Mouse (Mus musculus) T-helper 17 cell (primary cell): ENCODE results near the gene Ppp3r1.

Source experiments
- in situ Hi-C, 2 experiments: fragments of 300-600 bp; cut with MboI, MseI; formaldehyde crosslinking; loops; 1 replicate in 1 of 2; 2 replicates in 1 of 2; pipeline ENCODE4 v1.15.1; 2025; ENCODE audit warnings: high pct_unique_total_duplicates in 2 of 2

Ppp3r1 gene

DNA sequence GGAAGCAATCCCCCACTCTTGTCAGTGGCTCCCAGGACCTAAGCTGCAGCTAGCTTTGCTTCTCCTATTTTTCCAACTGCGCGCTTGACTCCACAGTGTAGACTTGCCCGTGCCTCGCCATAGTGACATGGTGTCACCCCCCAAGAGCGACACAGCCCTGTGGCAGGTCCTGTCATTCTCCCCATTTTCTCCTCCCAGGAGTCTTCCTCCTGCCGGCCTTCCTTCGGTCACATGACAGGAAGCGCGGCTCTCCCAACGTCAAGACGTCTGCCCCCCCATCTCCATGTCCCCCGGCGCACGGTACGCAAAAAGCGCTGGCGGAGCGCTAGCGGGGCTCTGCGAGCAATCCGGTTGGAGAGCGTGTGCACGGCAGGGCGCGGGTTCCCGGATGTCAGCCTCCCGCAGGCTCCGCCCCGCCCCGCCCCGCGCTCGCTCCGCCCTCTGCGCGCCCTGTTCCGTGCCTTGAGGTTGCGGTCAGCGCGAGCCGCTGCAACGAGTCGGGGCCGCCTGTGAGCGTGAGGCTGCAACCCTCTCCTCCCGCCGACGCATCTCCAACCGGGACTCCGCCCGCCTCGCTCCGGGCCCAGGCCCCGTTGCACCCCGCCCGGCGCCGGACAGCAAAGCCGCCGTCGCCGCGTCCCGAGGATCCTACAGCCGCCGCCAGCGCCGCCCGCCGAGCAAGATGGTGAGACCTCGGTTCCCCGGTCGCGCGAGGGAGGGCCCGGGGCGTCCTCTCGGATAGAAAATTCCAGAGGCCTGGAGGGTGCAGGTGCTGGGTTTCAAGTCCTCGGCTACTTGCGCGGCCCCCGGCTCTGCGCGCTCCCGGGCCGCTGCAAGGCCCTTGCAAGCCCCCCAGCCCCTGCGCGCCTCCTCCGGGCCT is at the start of gene Ppp3r1:
TSS of gene Ppp3r1 (plus strand) at position 406 of the 880 bp plus-strand sequence.
- in situ Hi-C loops, result loop anchor here (5.0 to 25.0 kb wide), 3 partner anchors 53 to 647 kb away; partner anchors contain the start of genes C1d (in 1 of the 2), Pno1 (in 1 of the 2) and Sec61g (in 1 of the 2)

DNA sequence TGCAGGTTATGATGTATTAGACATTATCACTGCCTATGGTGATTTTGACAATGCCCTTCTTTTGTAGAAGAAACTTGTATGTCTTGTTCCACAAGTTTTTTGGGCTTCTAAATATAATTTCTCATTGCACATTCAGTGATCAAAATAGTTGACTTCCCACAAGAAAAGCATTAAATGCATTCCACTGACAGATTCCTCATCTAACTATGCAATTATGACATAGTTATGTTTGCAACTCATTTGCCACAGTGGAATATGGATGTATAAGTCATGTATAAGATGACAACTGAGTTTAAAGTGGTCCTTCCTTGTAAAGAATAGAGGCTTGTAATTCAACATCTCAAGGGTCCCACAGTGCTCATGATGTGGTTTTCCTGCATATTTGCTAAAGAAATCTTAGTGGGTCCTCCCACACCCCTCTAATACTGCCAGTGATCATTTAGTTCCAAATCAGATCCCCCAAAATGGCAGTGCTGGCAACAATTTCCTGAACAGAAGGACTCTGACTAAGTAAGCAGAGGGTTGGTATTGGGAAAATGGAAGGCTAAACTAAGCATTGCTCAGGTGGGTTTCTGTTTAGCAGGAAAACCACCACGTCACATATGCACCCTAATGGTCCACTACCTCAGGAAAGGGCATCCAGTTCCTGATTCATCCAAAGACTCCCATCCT is 46.5 kb upstream of the Ppp3r1 start:
- in situ Hi-C loops, result no loop called here

DNA sequence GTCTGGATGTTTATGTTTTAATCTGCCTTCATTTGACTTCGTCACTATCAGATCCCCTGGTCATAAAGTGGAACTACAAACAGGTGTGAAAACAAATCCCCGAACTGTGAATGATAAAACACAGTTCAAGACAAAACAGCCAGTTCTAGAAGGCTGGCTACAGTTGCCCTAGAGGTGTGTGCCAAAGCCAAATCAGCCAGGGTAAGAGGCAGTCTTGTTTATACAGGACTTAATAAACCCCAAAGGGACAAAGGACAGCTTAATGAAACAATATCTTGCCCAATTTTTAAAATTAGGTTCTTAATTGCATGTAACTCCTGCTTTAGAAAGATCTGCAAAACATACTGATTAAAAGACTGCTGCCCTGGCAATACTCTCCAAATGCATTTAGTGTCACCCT is 32.6 kb upstream of the Ppp3r1 start:
- in situ Hi-C loops, result loop anchor here in 1 of 2 experiments (25.0 kb wide), 1 partner anchor 1836 kb away; no protein-coding TSS in a partner anchor

DNA sequence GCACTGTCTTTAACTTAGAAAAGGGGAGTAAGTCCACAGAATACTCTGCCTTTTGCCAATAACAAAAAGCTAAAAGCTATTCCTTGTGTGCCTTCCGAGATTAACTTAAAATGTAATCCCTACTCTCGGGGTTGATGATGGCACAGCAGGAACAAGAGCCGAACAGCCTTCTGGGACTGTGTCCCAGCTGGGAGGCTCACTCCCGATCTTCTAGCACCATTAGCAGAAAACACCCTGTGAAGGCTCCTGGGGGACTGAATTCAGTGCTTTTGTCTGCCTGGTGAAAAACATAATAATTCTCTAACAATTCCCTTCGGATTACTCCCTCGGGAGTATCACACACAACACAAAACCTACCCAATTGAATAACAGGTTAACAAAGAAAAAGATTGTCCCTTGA is 23.4 kb upstream of the Ppp3r1 start:
- in situ Hi-C loops, result loop anchor here in 1 of 2 experiments (25.0 kb wide), 1 partner anchor 1827 kb away; no protein-coding TSS in a partner anchor

DNA sequence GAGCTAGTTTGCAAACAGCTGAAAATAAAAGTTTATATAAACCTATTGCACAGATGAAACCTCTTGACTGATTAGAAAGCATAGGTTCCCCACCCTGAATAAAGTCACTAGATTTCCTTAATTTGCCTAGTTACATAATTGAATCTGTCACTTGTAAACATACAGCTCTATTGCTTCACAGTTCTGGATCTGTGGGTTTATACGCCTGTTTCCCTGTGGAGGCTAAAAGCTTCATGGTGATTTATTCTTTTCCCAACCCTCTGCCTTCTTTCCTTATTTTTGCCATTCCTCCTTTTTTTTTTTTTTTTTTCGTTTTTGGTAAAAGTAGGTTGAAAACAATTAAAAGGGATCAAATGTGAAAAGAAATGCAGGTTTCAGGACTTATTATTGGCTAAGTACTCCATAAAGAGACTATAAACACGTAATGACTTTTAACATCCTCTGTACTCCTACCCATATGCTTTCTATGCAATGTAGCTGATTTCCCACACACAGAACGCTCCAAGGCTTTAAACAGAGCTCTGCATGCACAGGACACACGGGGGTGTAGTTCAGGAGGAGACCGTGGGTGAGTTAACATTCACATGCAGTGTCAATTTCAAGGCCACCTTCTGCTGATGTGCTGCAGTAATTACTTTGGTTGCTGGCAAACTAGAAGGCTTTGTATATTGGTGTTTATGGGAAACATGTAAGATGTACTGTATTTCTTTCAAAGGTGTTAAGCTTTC is 20.6 kb upstream of the Ppp3r1 start:
- in situ Hi-C loops, result loop anchor here in 1 of 2 experiments (25.0 kb wide), 1 partner anchor 1824 kb away; no protein-coding TSS in a partner anchor

DNA sequence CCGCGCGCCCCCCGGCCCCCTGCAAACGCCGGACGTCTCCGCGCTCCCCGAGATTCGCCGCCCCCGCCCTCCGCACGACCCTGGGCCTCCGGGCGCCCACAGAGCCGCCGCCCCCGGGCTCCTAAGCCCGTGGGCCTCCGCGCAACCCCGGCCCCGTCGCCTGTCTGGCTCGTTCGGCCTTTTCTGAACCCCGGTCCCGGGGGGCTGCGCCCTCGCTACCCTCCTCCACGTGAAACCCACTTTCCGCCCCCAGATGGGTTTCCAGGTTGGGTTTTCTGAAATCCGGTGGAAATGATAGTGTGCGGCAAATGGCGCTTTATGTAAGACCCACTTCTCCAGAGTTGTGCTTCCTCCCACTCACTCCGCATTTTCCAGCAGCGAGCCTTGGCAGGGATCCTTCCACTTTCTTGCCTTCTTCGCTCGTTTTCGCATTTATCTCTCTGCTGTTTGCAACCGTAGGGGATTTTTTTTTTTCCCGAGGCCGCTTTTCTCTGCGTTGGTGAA is 727 bp downstream of the Ppp3r1 start:
- in situ Hi-C loops, result loop anchor here (5.0 to 25.0 kb wide), 3 partner anchors 53 to 647 kb away; partner anchors contain the start of genes C1d (in 1 of the 2), Pno1 (in 1 of the 2) and Sec61g (in 1 of the 2)

DNA sequence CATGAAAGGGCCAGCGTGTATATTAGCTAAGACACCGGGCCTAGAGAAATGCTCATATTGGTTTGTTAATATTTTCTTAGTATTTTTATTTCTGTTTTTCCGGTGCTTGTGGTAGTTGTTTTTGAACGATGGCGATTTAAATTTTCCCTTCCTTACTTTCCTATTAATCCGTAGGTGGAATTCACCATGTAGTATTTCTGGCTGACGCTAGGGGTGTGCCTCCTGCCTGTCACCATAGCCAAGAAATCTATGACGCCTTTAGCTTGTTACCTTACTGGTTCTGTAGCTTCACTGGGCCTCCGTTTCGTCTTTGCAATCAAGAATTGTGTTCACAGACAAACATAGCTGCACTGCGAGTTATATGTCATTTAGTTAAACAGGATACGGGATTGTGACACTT is 1.2 kb downstream of the Ppp3r1 start:
- in situ Hi-C loops, result loop anchor here in 1 of 2 experiments (25.0 kb wide), 1 partner anchor 648 kb away; the partner anchor contains the start of gene Sec61g

DNA sequence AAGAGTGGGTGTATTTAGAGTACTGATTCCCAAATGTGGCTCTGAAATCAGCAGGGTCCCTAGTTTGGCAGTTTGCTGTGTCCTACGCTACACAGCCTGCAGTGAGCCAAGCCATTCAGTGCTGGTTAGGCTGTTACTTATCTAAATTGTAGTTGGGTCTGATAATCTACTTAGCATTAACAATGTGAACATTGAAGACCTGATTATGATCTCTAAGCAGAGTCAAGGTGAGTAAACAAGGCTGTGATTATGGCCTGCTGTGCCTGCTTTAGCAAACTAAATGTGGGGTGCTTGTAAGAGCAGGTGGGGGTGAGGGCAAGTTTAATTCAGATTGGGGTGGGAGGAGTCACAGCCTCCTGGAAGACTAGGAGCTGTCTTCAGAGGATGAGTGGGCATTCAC is 4.9 kb downstream of the Ppp3r1 start:
- in situ Hi-C loops, result loop anchor here in 1 of 2 experiments (25.0 kb wide), 1 partner anchor 652 kb away; the partner anchor contains the start of gene Sec61g

DNA sequence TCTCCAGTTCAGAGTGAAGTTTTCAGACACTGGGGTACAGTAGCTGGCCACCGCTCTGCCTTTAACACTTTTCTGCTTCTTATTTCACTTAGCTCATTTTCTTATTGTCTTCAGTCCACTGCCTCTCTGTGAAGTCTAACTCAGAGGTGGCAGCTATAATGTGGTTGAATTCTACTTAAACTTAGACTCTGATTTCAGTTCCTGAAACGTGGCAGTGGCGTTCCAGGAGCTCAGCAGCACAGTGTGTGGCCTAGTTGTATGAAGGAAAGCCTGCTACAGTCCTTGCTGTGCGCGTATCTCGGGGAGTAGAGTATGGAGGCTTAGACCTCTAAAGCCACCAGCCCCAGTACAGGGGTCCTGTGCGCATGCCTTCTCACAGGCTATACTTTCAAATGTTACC is 7.6 kb downstream of the Ppp3r1 start:
- in situ Hi-C loops, result loop anchor here in 1 of 2 experiments (5.0 to 25.0 kb wide), 3 partner anchors 41 to 654 kb away; partner anchors contain the start of genes Fbxo48 and Sec61g

DNA sequence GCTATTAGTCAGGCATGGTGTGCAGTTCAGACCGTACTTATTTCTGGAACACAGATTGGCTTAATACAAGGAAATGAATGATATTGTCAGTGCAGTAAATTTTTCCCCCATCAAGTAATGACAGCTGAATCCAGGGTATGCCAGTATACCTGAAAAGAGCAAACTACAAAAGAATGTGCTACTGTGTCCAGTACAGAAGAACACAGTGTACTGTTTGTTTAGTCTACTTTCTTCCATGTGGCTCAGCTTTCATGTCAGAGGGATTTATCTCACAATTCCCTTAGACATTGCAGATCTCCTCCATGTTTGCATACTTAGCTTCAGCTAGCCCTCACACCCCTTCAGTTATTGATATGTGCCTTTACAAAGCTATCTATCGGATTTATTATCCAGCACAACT is 10.2 kb downstream of the Ppp3r1 start:
- in situ Hi-C loops, result loop anchor here in 1 of 2 experiments (5.0 to 25.0 kb wide), 3 partner anchors 38 to 657 kb away; partner anchors contain the start of genes Fbxo48 and Sec61g

DNA sequence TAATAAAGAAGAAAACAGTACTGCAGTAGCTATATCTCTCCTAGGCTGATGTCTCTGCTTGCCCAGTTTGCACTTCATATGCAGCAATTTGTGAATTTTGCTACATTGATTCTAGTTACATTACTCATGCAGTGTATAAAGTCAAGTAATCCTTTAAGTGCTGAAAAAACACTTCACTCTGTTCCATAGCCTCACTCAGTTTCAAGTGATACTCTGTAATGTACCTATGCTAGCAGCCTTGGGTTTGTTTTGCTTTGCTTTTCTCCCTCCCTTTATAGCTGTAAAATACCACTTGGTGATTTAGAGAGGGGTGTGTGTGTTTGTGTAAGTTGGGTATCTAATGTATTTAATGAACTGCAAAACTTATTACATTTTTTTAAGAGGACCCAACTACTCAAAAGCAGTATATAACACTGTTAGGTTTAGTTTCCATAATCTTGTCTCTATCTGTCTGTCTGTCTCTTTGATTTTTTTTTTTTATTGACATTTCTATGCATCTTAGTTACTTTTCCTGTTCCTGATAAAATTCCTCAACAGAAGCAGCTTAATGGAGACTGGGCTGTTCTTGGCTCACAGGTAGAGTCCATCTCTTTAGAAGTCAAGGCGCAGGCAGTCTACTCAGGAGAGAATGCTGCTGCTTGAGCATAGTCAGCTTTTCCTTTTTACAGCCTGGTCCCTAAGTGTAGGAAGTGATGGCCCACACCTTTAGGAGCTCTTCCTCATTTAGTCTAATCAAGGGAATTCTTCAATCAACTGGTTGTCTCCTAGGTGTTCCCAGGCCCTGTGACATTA is 12.1 kb downstream of the Ppp3r1 start:
- in situ Hi-C loops, result loop anchor here in 1 of 2 experiments (25.0 kb wide), 1 partner anchor 659 kb away; the partner anchor contains the start of gene Sec61g

DNA sequence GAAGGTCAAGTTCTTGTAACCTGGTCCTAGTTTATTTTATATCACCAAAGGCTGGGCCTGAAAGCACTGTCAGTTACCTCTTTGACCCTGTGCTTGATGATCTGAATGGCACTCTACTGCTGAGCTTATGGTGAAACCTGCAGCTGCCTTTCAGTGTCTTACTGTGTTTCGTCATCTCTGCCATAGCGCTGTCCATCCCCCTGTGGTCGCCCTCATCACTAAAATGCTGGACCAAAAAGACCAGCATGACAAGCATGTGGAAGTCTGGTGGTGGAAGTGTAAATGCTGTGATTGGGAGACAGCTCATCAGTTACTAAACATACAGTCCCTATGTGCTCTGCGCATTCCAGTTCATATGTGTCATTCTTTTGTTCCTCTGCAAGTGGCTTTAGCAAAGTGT is 13.2 kb downstream of the Ppp3r1 start:
- in situ Hi-C loops, result loop anchor here in 1 of 2 experiments (25.0 kb wide), 1 partner anchor 660 kb away; the partner anchor contains the start of gene Sec61g

DNA sequence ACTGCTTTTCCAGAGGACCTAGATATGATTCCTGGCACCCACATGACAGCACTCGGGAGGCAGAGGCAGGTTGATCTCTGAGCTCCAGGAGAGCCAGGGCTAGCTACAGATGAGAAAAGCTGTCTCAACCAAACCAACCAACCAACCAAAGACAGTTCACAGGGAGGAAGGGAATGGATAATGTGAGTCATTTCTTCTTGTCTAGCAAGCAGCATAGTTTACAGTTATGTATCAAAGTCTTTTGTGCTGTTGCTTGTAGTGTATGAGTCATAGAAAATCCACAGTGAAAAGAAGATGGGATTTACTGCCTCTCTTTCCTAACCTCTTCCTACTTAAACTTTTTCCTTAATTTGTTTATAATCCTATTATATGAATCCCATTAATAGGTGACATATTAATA is 17.6 kb downstream of the Ppp3r1 start:
- in situ Hi-C loops, result no loop called here

DNA sequence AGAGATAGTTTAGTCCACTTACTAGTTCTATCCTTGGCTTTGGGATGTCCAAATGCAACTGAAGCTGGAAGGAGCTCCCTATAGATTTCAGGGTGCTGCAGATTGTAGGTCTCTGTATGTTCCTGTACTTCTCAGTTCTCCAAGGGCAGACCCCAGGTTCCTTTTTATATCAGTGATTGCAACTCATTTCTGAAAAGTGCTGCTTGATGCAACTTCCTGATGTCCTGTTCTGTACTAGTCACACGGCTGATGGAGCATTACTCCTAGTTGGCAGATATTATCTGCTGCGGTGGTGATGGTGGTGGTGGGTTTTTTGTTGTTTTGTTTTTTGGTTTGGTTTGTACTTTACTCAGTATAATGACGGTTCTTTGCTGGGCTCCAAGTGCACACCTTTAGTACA is 21.7 kb downstream of the Ppp3r1 start:
- in situ Hi-C loops, result no loop called here

DNA sequence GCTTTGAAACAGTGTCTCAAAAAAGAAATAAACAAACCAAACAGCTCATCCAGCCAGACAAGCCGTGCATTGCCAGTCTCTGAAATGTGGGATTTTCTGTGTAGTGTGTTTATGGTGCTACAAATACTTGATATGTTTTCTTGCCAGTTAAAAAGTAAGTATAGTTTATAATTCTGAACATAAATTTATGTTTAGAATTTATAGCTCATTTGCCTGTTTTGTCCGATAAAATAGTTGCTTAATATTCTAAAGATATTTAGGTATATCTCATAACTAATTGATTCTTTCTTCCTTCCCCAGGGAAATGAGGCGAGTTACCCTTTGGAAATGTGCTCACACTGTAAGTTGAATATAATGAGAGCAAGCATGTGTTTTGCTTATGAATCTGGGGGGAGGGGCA is 22.7 kb downstream of the Ppp3r1 start, which contains the start of gene Wdr92:
TSS of gene Wdr92 (plus strand) at position 301 of the 400 bp plus-strand sequence.
- in situ Hi-C loops, result no loop called here

DNA sequence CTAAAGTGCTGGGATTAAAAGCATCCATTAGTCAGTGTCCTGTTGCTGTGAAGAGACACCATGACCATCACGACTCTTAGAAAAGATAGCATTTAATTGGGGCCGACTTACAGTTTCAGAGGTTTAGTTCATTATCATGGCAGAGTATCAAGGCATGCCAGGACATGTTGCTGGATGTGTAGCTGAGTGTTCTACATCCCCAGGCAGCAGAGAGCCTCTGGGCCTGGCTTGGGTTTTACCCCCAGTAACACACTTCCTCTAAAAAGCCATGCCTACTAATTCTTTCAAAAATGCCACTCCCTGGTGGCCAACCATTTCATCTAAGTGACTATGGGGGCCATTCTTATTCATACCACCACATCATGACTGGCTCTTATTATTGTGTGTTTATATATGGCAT is 24.1 kb downstream of the Ppp3r1 start:
- in situ Hi-C loops, result no loop called here

DNA sequence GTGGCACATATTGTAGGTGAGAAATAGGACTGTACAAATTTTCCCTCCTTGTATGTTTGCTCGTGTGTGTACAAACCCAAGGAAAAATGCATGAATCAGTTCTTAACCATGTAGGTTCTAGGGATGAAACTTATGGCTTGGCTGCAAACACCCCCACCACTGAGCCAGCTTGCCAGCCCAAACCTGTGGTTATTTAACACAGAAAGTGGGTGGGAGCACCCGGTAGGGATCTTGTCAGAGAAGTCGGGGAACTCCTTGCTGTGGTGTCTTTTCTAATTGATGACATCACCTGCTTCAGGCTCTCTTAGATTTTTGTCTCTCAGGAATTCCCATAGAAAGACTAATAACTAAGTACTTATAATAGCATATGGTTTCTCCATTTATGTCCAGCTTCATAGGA is 28.6 kb downstream of the Ppp3r1 start:
- in situ Hi-C loops, result no loop called here

DNA sequence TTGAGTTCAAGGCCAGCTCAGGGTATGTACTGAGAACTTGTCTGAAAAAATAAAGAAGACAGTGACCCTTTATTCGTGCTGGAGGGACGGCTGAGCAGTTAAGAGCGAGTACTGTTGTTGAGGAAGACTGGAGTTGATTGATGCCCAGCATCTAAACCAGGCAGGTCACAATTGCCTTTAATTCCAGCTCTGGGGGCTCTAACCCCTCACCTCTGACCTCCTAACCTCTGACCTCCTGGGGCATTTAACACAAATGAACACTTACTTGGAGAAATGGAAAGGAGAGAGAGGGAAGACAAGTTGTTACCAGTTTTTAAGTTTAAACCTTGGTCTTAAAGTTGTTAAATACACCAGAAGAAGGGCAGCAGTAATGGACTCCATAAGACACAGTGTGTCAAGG is 29.7 kb downstream of the Ppp3r1 start:
- in situ Hi-C loops, result no loop called here

DNA sequence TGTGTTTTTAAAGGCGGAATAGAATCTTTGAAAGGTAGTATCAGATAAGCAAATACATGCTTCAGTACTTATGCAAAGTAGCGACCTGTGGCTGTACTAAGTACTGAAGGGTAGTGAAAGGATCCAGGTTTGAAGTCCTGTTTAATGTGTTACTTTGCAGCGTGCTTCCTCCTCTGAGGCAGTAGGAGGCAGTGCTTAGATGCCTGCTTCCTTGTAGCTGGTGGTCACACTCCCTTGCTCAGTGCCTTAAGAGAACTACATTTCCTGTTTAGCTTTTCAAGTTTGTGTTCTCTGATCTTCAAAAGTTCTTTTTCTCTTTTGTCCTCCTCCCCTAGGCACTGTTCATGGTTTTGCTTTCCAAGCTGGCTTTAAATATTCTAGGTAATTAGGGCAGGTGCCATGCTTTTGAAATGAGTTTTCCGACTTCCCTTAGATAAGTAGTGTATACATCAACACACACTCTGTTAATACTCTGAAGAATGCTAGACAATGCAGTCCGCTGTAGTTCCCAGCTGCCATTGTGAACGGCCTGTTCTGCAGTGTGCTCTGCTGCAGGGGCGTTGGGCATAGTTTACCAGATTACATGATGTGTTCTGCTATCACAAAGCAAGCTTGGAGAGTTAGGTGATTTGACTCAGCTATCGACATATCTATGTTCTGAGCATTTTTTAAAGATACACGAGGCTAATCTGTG is 33.2 kb downstream of the Ppp3r1 start:
- in situ Hi-C loops, result no loop called here
